Mouse (Mus musculus): ENCODE measurements around the gene Ipo5.

- TF ChIP-seq EP300 (IDR thresholded peaks at IDR 0.05; ENCODE audit: low read depth): no peak
- no peak for TF ChIP-seq CTCF (IDR thresholded peaks at IDR 0.05; ENCODE audit: low read depth)
These were observed 56.0 kb downstream of the Ipo5 start for GRCm38 (mm10) chr14:120967072-120967471.
